Mouse (Mus musculus) hindbrain, embryonic 11.5 days (tissue): ENCODE results near the gene Cox17. TPM values are rescaled to one million over a fixed set of nuclear protein-coding genes. Genes with fewer than 3 reads are reported as not detected.

Source experiments
- ATAC-seq: fragments of 200-750 bp; cut with Nextera tagmentation; 2 replicates; pipeline ENCODE4 v1.8.0; 2017; ENCODE audit warnings: mild to moderate bottlenecking, moderate TSS enrichment, moderate library complexity; ENCODE audit not compliant: low FRiP score
- DNase-seq: peaks from one replicate; pipeline ENCODE4 v3.0.0-alpha.2; 2015; ENCODE audit warnings: low spot score
- H3K27ac ChIP-seq: fragments of 300-500 bp; sonication (generic); 2 replicates; pipeline ENCODE4 v1.5.1; 2014; ENCODE audit warnings: mild to moderate bottlenecking, low read depth, low read length
- H3K27me3 ChIP-seq: fragments of 300-500 bp; sonication (generic); 2 replicates; pipeline ENCODE4 v1.6.1; 2014; ENCODE audit warnings: mild to moderate bottlenecking, low read length, moderate library complexity, mixed read lengths; ENCODE audit not compliant: control insufficient read depth, insufficient read depth
- H3K36me3 ChIP-seq: fragments of 300-500 bp; sonication (generic); 2 replicates; pipeline ENCODE4 v1.6.1; 2014; ENCODE audit warnings: mild to moderate bottlenecking, low read length, moderate library complexity, mixed read lengths; ENCODE audit not compliant: control insufficient read depth, insufficient read depth
- H3K4me1 ChIP-seq: fragments of 300-500 bp; sonication (generic); replicated peaks from 2 replicates; pipeline ENCODE4 v1.6.1; 2014; ENCODE audit warnings: low read length, mixed read lengths; ENCODE audit not compliant: control insufficient read depth, insufficient read depth
- H3K4me2 ChIP-seq: fragments of 300-500 bp; sonication (generic); replicated peaks from 2 replicates; pipeline ENCODE4 v1.6.1; 2014; ENCODE audit warnings: mild to moderate bottlenecking, low read depth, low read length
- H3K4me3 ChIP-seq: fragments of 300-500 bp; sonication (generic); 2 replicates; pipeline ENCODE4 v1.5.1; 2014; ENCODE audit warnings: low read depth, low read length
- H3K9ac ChIP-seq: fragments of 300-500 bp; sonication (generic); 2 replicates; pipeline ENCODE4 v1.6.1; 2014; ENCODE audit warnings: low read depth, low read length
- H3K9me3 ChIP-seq: fragments of 300-500 bp; sonication (generic); 2 replicates; pipeline ENCODE4 v1.6.1; 2016; ENCODE audit warnings: low read length; ENCODE audit not compliant: control insufficient read depth
- WGBS: fragments of 180-500 bp; shearing (Covaris S2); extraction: QIAGEN DNeasy Blood & Tissue Kit; methylation state at CpG from one replicate; pipeline ENCODE4 v1.1.7; 2014; 5-methylcytosine and 5-hydroxymethylcytosine counted together
- polyA plus RNA-seq: library from polyadenylated mRNA; unstranded; fragments of >200 nt; fragmentation: Nextera tagmentation; extraction: Ambion mirVana; gene quantifications from 2 replicates; pipeline ENCODE4 v1.2.1, GENCODE M21; 2014

Cox17 gene
- polyA plus RNA-seq, 1 experiment from 2014 or later: 121 TPM

GRCm38 (mm10) chr16:38341396-38342324 is 5.1 kb upstream of the Cox17 start, which contains the start of gene Maats1:
TSS of gene Maats1 (minus strand) at chr16:38342143.
- WGBS: 12% methylated on average over 30 of the region's 30 CpGs
- Histone ChIP-seq H3K9me3 (no peaks in the 10 kb centered on the region), H3K4me2 (peak within 1 kb of the TSS; percentile 60), H3K9ac (peak within 1 kb of the TSS; percentile 27; the same call in 1 of the 2 replicates), H3K36me3 (no peaks in the 10 kb centered on the region), H3K4me3 (peak within 1 kb of the TSS; percentile 26), H3K27ac (no peak within 1 kb of the TSS), H3K27me3 (no peaks in the 10 kb centered on the region), H3K4me1 (no peaks in the 10 kb centered on the region; the same call in 1 of the 2 replicates)
- DNase-seq (peak; percentile 92), ATAC-seq (peak; percentile 94)

DNA sequence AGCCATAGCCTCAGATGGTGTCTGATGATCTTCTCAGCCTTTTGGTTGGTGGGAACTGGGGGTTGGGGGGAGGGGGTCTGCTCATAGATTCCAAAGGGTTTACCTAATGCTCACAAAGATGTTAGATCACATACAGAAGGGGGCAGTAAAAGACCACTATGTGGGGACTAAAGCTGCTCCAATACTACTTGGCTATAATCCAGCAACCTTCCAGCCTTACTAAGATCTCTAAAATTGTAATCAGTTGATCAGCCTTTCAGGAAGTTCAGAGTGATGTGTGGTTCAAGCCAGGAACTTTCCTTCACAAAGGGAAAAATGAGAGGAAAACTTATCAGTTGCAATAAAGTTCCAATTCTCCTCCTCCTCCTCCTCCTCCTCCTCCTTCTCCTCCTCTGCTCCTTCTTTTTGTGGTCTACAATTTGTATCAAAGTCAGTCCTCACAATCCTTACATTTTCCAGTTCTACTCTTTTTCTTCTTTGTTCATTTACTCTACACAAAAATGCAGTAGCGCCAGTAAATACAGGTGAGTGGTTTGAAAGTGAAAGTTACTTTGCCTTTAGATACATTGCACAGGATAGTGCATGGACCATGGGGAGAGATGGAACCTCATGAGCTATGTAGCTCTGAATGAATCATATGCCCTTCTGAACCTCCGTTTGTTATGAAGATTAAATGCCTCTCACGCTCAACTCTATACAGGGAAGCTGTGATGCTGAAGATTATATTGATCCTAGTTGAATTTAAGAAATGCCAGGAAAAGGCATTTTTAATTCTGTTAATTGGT is 1.7 kb upstream of the Cox17 start:
- ATAC-seq (no peak), DNase-seq (peak; percentile 57)
- H3K9me3 ChIP-seq: no peaks in the 10 kb centered on the region
- 87% methylated on average over 3 of the region's 3 CpGs for WGBS
- no peaks in the 10 kb centered on the region for H3K27me3 ChIP-seq
- no peaks in the 10 kb centered on the region for H3K36me3 ChIP-seq
- H3K4me2 ChIP-seq: no peak overlapping the region
- no peaks in the 10 kb centered on the region; the same call in 1 of the 2 replicates for H3K4me1 ChIP-seq
- H3K4me3 ChIP-seq: no peak overlapping the region
- no peak overlapping the region for H3K9ac ChIP-seq
- H3K27ac ChIP-seq: no peak overlapping the region

DNA sequence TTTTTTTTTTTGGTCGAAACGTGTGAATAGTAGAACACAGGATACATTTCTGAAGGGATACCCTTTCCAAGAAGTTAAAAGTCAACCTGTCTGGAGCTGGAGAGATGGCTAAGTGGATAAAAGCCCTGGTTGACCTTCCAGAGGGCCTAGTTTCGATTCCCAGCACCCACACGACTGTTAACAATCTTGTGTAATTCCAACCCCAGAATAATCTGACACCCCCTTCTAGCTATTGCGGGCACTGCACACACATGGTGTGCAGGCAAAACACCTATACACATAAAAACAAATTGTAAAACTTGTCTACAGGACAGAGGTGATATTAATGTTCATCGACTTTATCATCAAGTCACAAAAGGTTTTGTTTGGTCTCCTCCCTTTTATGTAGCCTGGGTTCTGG is 797 bp downstream of the Cox17 start:
- H3K4me2 ChIP-seq: peak overlapping the region; percentile 53

DNA sequence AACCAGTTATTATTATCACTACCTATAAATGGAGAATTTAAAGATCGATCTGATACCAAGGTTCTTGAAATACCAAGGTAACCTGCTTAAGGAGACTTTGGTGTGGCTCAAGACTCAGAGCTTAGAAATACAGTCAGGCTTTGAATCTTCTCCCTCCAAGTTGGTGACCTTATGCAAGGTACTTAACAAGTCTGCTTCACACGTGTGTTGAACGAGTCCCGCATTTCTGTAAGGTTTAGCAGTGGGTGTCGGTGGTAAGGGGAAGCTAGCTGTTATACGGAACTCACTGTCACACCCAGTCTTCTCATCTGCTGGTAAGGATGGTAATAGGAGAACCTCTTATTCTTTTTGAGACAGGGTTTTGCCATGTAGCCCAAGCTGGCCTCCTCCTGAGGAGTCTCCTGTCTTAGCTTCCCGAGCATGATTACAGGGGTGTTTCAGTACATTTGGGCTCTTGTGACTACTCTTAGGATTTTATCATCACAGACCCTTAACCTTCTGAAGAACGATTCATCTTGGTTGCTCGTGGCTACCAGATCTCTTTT is 1.5 kb downstream of the Cox17 start:
- no peak overlapping the region for H3K27ac ChIP-seq

More for the DNA sequence above, 797 bp downstream of the Cox17 start:
- no peak overlapping the region for H3K9ac ChIP-seq
- H3K27ac ChIP-seq: no peak overlapping the region
- H3K4me1 ChIP-seq: no peaks in the 10 kb centered on the region
- 66% methylated on average over 6 of the region's 6 CpGs for WGBS
- H3K27me3 ChIP-seq: no peaks in the 10 kb centered on the region
- ATAC-seq: no peak
- no peak for DNase-seq
- peak overlapping the region; percentile 85 for H3K4me3 ChIP-seq
- no peaks in the 10 kb centered on the region for H3K9me3 ChIP-seq
- H3K36me3 ChIP-seq: no peaks in the 10 kb centered on the region

GRCm38 (mm10) chr16:38349881-38350280 is 3.1 kb downstream of the Cox17 start:
- H3K27ac ChIP-seq: no peak overlapping the region
- H3K4me3 ChIP-seq: no peak overlapping the region
- WGBS: 92% methylated on average over 2 of the region's 2 CpGs
- no peak overlapping the region for H3K9ac ChIP-seq
- H3K36me3 ChIP-seq: no peaks in the 10 kb centered on the region
- no peaks in the 10 kb centered on the region for H3K27me3 ChIP-seq
- no peak overlapping the region for H3K4me2 ChIP-seq
- ATAC-seq: no peak
- no peak for DNase-seq
- no peaks in the 10 kb centered on the region for H3K4me1 ChIP-seq
- no peaks in the 10 kb centered on the region for H3K9me3 ChIP-seq

More for the DNA sequence above, 1.5 kb downstream of the Cox17 start:
- Histone ChIP-seq H3K27me3 (no peaks in the 10 kb centered on the region), H3K4me2 (no peak overlapping the region), H3K9me3 (no peaks in the 10 kb centered on the region), H3K36me3 (no peaks in the 10 kb centered on the region), H3K9ac (no peak overlapping the region), H3K4me1 (no peaks in the 10 kb centered on the region), H3K4me3 (no peak overlapping the region)
- ATAC-seq (no peak), DNase-seq (no peak)
- 92% methylated on average over 9 of the region's 9 CpGs for WGBS

DNA sequence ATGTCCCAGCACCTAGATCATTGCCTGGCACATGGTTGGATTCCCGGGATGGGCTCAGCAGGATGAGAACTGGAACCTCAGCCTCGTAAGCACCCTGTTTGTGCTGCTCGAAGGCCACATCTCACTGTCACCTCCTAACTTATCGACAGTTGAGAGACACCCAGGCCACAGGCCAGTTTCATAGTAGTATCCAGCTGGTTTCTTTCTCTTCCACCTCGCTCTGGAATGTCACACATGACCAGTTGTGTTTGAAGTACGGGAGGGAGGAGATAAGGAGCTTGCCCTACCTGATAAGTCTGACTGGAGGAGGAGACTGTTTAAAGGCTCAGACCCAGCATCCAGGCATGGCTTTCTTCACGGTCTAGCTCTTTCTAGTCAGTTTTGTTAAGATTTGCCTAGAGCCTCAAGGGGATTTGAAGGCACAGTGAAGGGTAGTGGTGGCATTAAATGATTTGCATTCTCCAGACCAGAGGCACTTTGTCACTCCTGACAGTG is 3.6 kb downstream of the Cox17 start:
- H3K9me3 ChIP-seq: no peaks in the 10 kb centered on the region
- no peak overlapping the region for H3K4me3 ChIP-seq
- 86% methylated on average over 7 of the region's 7 CpGs for WGBS
- no peak overlapping the region for H3K9ac ChIP-seq
- no peaks in the 10 kb centered on the region for H3K36me3 ChIP-seq
- H3K27ac ChIP-seq: no peak overlapping the region
- no peak overlapping the region for H3K4me2 ChIP-seq
- DNase-seq (no peak), ATAC-seq (no peak)
- H3K4me1 ChIP-seq: no peaks in the 10 kb centered on the region
- H3K27me3 ChIP-seq: no peaks in the 10 kb centered on the region

DNA sequence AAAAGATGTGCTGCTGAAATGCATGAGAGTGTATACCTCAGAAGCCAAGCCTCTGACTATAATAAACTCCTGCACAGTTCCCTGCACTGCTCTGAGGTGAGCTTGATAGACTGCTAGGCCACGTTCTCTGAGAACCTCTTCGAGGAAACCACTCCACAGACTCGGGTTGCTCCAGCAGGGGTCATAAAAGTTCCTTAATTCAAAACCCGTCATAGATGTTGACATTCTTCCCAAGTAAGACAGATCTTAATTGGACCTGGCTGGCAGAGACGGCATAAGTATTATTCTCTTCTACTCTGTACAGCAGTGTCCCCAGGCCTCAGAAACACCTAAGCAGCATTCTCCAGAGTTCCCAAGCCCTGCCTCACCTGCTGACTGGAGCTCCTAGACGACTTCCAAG is 4.1 kb downstream of the Cox17 start:
- no peak overlapping the region for H3K4me2 ChIP-seq
- 84% methylated on average over 6 of the region's 6 CpGs for WGBS
- no peak for ATAC-seq

DNA sequence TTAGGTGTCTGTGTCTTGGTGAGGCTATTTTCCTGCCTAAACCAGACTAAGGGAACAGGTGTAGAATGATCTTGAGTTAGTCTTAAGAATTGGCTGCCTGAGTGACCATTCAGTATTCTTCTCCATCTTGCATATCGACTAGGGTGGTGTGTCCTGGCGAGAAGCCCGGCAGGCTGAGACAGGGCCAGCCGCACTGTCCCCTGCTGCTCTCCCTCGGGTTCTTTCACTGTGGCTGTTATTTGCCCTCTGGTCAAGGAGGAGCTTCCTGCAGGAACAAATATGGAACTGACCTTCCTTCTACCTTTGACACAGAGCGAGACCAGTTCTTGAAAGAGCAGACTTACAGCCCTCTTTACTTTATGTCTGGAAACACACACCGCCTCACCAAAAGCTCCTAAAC is 5.2 kb downstream of the Cox17 start:
- no peak overlapping the region for H3K4me3 ChIP-seq
- no peaks in the 10 kb centered on the region for H3K36me3 ChIP-seq
- no peaks in the 10 kb centered on the region for H3K4me1 ChIP-seq
- ATAC-seq: no peak
- 93% methylated on average over 7 of the region's 7 CpGs for WGBS
- H3K9ac ChIP-seq: no peak overlapping the region
- no peaks in the 10 kb centered on the region for H3K27me3 ChIP-seq
- no peak overlapping the region for H3K27ac ChIP-seq
- no peak overlapping the region for H3K4me2 ChIP-seq
- no peaks in the 10 kb centered on the region for H3K9me3 ChIP-seq
- DNase-seq: no peak

More for the DNA sequence above, 4.1 kb downstream of the Cox17 start:
- Histone ChIP-seq H3K36me3 (no peaks in the 10 kb centered on the region), H3K4me3 (no peak overlapping the region), H3K9ac (no peak overlapping the region), H3K4me1 (no peaks in the 10 kb centered on the region), H3K27ac (no peak overlapping the region), H3K9me3 (no peaks in the 10 kb centered on the region), H3K27me3 (no peaks in the 10 kb centered on the region)
- DNase-seq: no peak
